Mouse (Mus musculus) thymus, adult 2 months (tissue): ENCODE measurements around the gene Cplx3. TPM values are rescaled to one million over a fixed set of nuclear protein-coding genes. Genes with fewer than 3 reads are reported as not detected.

Experiments used
- DNase-seq: peaks from one replicate; pipeline ENCODE4 v3.0.0; 2021
- H3K27ac ChIP-seq: fragments of 200-500 bp; 2 replicates; pipeline ENCODE4 v1.5.1; 2012; ENCODE audit warnings: low read length, control low read depth; ENCODE audit not compliant: control insufficient read depth, insufficient read depth
- H3K27me3 ChIP-seq: fragments of 200-500 bp; 2 replicates; pipeline ENCODE4 v1.6.1; 2012; ENCODE audit warnings: mild to moderate bottlenecking, low read length, moderate library complexity, mixed read lengths; ENCODE audit not compliant: control insufficient read depth, insufficient read depth
- H3K36me3 ChIP-seq: fragments of 200-500 bp; 2 replicates; pipeline ENCODE4 v1.6.1; 2012; ENCODE audit warnings: mild to moderate bottlenecking, low read length, moderate library complexity; ENCODE audit not compliant: control insufficient read depth, insufficient read depth
- H3K4me1 ChIP-seq: fragments of 200-500 bp; replicated peaks from 2 replicates; pipeline ENCODE4 v1.6.1; 2012; ENCODE audit warnings: low read length; ENCODE audit not compliant: control insufficient read depth, insufficient read depth
- H3K4me3 ChIP-seq: fragments of 200-500 bp; 2 replicates; pipeline ENCODE4 v1.5.1; 2012; ENCODE audit warnings: mild to moderate bottlenecking, low read length, control low read depth, moderate library complexity; ENCODE audit not compliant: control insufficient read depth, insufficient read depth
- CTCF ChIP-seq: fragments of 200-500 bp; IDR thresholded peaks from 2 replicates; pipeline ENCODE4 v1.5.1; 2012; ENCODE audit warnings: mild to moderate bottlenecking, control low read depth, low read length, moderate library complexity, borderline replicate concordance; ENCODE audit not compliant: control insufficient read depth, poor library complexity, insufficient read depth; ENCODE audit errors: extremely low read depth
- POLR2A ChIP-seq: fragments of 200-500 bp; IDR thresholded peaks from 2 replicates; pipeline ENCODE4 v1.6.1; 2012; ENCODE audit warnings: mild to moderate bottlenecking, low read length, control low read depth, moderate library complexity; ENCODE audit not compliant: control insufficient read depth, poor library complexity, insufficient read depth; ENCODE audit errors: extremely low read depth
- WGBS: fragments of 180-500 bp; shearing (Covaris S2); methylation state at CpG from one replicate; pipeline ENCODE4 v1.1.7; 2018; 5-methylcytosine and 5-hydroxymethylcytosine counted together
- polyA plus RNA-seq: library from polyadenylated mRNA; depleted of rRNA; stranded (reverse); fragments of >200 nt; gene quantifications from 2 replicates; pipeline ENCODE4 v1.2.3, GENCODE M21; 2012

The Cplx3 gene
- polyA plus RNA-seq, 1 experiment, result 0.34 TPM

GRCm38 (mm10) chr9:57638651-57639459 lies 32.8 kb upstream of the Cplx3 start:
- DNase-seq, result peak; percentile 46
- 2% methylated on average over 8 of the region's 8 CpGs for whole genome bisulfite sequencing
- Histone ChIP-seq H3K4me1 (peaks cover 80% of the 10 kb centered on the region), H3K4me3 (no peak overlapping the region), H3K36me3 (no peaks in the 10 kb centered on the region; the same call in 1 of the 2 replicates), H3K27me3 (no peaks in the 10 kb centered on the region), H3K27ac (peak overlapping the region; percentile 90)
- no peak for TF ChIP-seq CTCF

- WGBS, result 3% methylated on average over 6 of the region's 6 CpGs
- peak; percentile 47 for DNase-seq
- H3K27ac ChIP-seq, result peak overlapping the region; percentile 90
- H3K36me3 ChIP-seq, result no peaks in the 10 kb centered on the region; the same call in 1 of the 2 replicates
- H3K4me1 ChIP-seq, result peaks cover 81% of the 10 kb centered on the region
- H3K27me3 ChIP-seq, result no peaks in the 10 kb centered on the region
- TF ChIP-seq CTCF, result no peak
- TF ChIP-seq POLR2A, result no peak
- H3K4me3 ChIP-seq, result 0 out of 2 replicates have a peak overlapping the region, but pooled peaks have one; percentile 6
These were observed 31.8 kb upstream of the Cplx3 start for GRCm38 (mm10) chr9:57637741-57638322.

- WGBS, result 39% methylated on average over 3 of the region's 3 CpGs
- peak overlapping the region; percentile 90; the same call in 1 of the 2 replicates for H3K27ac ChIP-seq
- no peak overlapping the region for H3K4me3 ChIP-seq
- TF ChIP-seq CTCF, result no peak
- TF ChIP-seq POLR2A, result no peak
- H3K27me3 ChIP-seq, result no peaks in the 10 kb centered on the region
- no peaks in the 10 kb centered on the region; the same call in 1 of the 2 replicates for H3K36me3 ChIP-seq
- no peak for DNase-seq
- H3K4me1 ChIP-seq, result peaks cover 75% of the 10 kb centered on the region
These were observed 31.2 kb upstream of the Cplx3 start for GRCm38 (mm10) chr9:57637272-57637671.

DNA sequence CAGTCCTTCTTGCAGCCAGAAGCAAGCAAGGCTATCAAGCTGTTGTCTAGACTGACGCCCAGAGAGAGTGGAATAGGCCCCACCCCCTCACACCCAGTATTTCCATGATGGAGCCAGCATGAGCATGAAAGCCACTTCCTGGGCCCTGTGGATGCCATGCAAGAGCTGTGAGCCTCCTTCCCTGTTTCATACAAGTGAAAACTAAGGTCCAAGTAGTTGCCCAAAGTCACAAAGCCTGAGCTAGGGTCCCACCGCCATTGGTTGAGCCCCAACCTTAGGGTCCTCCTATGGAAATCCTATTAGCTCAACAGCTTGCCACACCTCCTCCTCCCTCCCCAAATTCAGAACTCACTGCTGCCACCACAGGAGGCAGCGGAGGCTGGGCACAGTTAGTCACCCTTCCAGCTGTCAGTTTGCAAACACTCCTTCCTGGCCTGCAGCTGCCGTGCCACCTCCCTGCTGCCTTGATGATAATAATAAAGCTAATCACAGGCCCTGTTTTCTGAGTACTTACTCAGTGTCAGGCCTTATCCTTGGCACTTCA lies 27.5 kb upstream of the Cplx3 start:
- Histone ChIP-seq H3K27me3 (no peaks in the 10 kb centered on the region), H3K4me1 (peaks cover 50% of the 10 kb centered on the region), H3K36me3 (peaks cover 24% of the 10 kb centered on the region), H3K4me3 (no peak overlapping the region), H3K27ac (peak overlapping the region; percentile 20; the same call in 1 of the 2 replicates)
- TF ChIP-seq CTCF (no peak), POLR2A (no peak)
- 35% methylated on average over 4 of the region's 4 CpGs for WGBS
- peak; percentile 51 for DNase-seq

DNA sequence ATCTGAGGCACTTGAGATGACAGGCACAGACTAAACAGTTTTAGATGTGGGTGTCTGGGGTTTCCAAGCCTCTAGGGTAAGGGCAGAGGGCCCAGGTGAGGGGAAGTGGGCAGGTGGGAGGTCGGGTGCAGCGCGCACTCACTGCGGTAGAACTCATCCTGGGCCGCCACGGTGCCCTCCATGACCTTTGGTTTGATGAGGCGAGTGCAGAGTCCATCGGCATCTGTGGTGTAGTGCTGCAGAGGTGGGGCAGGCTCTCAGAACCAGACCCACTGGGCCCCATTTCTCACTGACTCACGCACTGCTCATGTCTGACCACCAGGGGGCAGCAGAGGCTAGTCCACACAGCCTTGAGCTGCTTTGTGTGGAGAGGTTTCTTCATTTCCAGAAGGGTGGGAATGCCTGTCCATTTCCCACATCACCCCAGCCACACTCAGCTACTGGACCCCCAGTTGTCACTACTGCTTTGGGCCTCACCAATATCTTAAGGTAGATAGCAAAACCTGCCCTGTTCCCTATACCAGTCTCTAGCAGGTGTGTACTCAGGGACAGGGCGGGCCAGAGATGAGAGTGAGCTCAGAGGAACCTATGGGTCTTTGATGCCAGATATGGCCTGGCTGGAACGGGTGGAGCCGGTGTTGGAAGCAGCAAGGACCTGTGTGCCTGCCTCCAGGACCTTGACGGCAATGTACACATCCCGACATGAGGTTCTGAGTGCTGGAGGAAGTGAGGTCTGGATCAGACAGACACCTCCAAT lies 23.2 kb upstream of the Cplx3 start:
- peak; percentile 75 for DNase-seq
- H3K36me3 ChIP-seq, result peaks cover 64% of the 10 kb centered on the region
- H3K4me1 ChIP-seq, result peaks cover 26% of the 10 kb centered on the region
- 32% methylated on average over 14 of the region's 14 CpGs for WGBS
- H3K4me3 ChIP-seq, result no peak overlapping the region
- no peaks in the 10 kb centered on the region for H3K27me3 ChIP-seq
- H3K27ac ChIP-seq, result no peak overlapping the region; the same call in 1 of the 2 replicates
- TF ChIP-seq CTCF (peak; percentile 99), POLR2A (no peak)

GRCm38 (mm10) chr9:57628717-57629116 lies 22.6 kb upstream of the Cplx3 start:
- no peak for DNase-seq
- TF ChIP-seq CTCF, result no peak
- no peak for TF ChIP-seq POLR2A
- Histone ChIP-seq H3K36me3 (peaks cover 64% of the 10 kb centered on the region), H3K27ac (peak overlapping the region; percentile 7; the same call in 1 of the 2 replicates), H3K27me3 (no peaks in the 10 kb centered on the region), H3K4me3 (no peak overlapping the region), H3K4me1 (peaks cover 21% of the 10 kb centered on the region)
- WGBS, result 78% methylated on average over 12 of the region's 12 CpGs
